Mouse (Mus musculus) hindbrain, embryonic 12.5 days (tissue): ENCODE measurements around the gene Hoxc11. TPM values are rescaled to one million over a fixed set of nuclear protein-coding genes. Genes with fewer than 3 reads are reported as not detected.

Source experiments
- ATAC-seq: fragments of 200-750 bp; cut with Nextera tagmentation; 2 replicates; pipeline ENCODE4 v1.8.0; 2017; ENCODE audit warnings: moderate TSS enrichment; ENCODE audit not compliant: low FRiP score
- H3K27ac ChIP-seq: fragments of 300-500 bp; sonication (generic); 2 replicates; pipeline ENCODE4 v1.5.1; 2016; ENCODE audit warnings: mild to moderate bottlenecking
- H3K27me3 ChIP-seq: fragments of 300-500 bp; sonication (generic); 2 replicates; pipeline ENCODE4 v1.6.1; 2016; ENCODE audit warnings: mild to moderate bottlenecking
- H3K36me3 ChIP-seq: fragments of 300-500 bp; sonication (generic); 2 replicates; pipeline ENCODE4 v1.6.1; 2016; ENCODE audit warnings: mild to moderate bottlenecking
- H3K4me1 ChIP-seq: fragments of 300-500 bp; sonication (generic); 2 replicates; pipeline ENCODE4 v1.6.1; 2016
- H3K4me2 ChIP-seq: fragments of 300-500 bp; sonication (generic); replicated peaks from 2 replicates; pipeline ENCODE4 v1.6.1; 2016; ENCODE audit warnings: mild to moderate bottlenecking
- H3K4me3 ChIP-seq: fragments of 300-500 bp; sonication (generic); 2 replicates; pipeline ENCODE4 v1.5.1; 2016; ENCODE audit warnings: mild to moderate bottlenecking
- H3K9ac ChIP-seq: fragments of 300-500 bp; sonication (generic); 2 replicates; pipeline ENCODE4 v1.6.1; 2016; ENCODE audit warnings: mild to moderate bottlenecking, moderate library complexity
- H3K9me3 ChIP-seq: fragments of 300-500 bp; sonication (generic); replicated peaks from 2 replicates; pipeline ENCODE4 v1.6.1; 2016; ENCODE audit warnings: mild to moderate bottlenecking
- WGBS: fragments of 180-500 bp; shearing (Covaris S2); methylation state at CpG from one replicate; pipeline ENCODE4 v1.1.7; 2016; 5-methylcytosine and 5-hydroxymethylcytosine counted together
- polyA plus RNA-seq: library from polyadenylated mRNA; unstranded; fragments of >200 nt; fragmentation: Nextera tagmentation; extraction: Ambion mirVana; gene quantifications from 2 replicates; pipeline ENCODE4 v1.2.1, GENCODE M21; 2016

The Hoxc11 gene
- polyA plus RNA-seq, 1 experiment from 2014 or later = not detected

DNA sequence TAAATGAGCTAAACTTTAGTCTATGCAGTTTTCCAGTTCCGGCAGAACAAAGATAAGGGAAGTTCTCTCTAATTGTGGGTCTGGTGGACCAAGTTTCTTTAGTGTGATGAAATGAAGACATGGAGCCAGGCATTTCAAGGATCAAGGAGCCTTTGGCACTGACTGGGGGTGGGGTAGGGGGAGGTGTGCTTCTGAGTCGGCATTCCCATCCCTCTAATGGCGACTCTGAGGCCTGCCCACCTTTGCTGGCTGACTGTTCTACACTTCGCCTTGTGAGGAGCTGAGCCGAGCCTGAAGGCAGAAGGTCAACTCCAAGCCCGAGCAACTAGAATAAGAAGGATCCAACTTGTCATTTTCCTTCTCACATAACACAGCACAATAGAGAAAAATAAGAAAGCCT lies 7.5 kb downstream of the Hoxc11 start:
- H3K9me3 ChIP-seq = no peaks in the 10 kb centered on the region
- WGBS = 4% methylated on average over 6 of the region's 6 CpGs
- no peaks in the 10 kb centered on the region for H3K36me3 ChIP-seq
- no peak overlapping the region for H3K4me3 ChIP-seq
- 0 out of 2 replicates have a peak, but pooled peaks cover 5% of the 10 kb centered on the region for H3K4me1 ChIP-seq
- no peak overlapping the region for H3K9ac ChIP-seq
- H3K27me3 ChIP-seq = peaks cover 97% of the 10 kb centered on the region
- H3K27ac ChIP-seq = no peak overlapping the region
- H3K4me2 ChIP-seq = no peak overlapping the region
- ATAC-seq = no peak

DNA sequence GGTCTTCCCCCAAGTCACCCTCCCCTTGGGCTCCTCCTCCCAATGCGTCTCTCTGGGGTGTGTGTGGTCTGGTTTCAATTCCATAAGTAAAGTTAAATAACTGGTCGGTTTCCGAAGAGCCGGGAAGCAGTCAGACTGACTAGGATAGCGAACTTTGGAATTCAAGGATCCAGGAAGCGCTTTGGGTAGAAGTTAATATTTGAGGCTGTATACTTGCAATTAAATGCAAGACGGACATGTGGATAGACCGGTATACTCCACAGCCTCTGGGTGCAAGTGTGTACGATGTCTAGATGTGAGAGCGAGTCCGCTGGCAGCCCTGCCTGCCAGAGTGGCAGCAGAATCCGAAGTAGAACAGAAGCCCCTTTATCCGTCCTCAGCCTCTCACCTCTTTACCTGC lies 8.3 kb downstream of the Hoxc11 start:
- H3K9ac ChIP-seq = no peak overlapping the region
- H3K4me2 ChIP-seq = no peak overlapping the region
- peaks cover 97% of the 10 kb centered on the region for H3K27me3 ChIP-seq
- no peaks in the 10 kb centered on the region for H3K9me3 ChIP-seq
- H3K36me3 ChIP-seq = no peaks in the 10 kb centered on the region
- no peak for ATAC-seq
- H3K4me3 ChIP-seq = no peak overlapping the region
- 3% methylated on average over 13 of the region's 13 CpGs for WGBS
- H3K4me1 ChIP-seq = 0 out of 2 replicates have a peak, but pooled peaks cover 7% of the 10 kb centered on the region
- no peak overlapping the region for H3K27ac ChIP-seq

DNA sequence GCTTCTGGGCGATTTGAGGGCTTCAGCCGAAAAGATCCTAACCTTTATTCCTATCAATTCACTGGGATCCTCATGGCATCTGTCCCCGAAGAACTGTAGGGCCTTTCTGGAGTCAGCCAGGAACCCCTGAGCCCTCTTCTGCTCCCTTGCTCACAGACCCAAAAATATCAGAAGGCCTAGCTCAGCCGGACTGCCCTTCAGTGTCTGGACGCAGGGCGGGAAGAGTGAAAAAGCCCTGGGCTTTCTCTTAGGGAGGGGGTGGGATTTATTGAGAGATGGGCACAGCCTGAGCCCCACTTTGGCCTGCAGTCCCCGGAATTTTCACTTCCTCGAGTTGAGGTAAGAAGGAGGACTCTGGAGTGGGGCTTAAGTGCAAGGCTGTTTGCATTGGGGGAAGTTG lies 9.0 kb downstream of the Hoxc11 start:
- no peak overlapping the region for H3K4me3 ChIP-seq
- H3K27me3 ChIP-seq = peaks cover 96% of the 10 kb centered on the region
- 3% methylated on average over 8 of the region's 8 CpGs for WGBS
- H3K9me3 ChIP-seq = no peaks in the 10 kb centered on the region
- H3K9ac ChIP-seq = no peak overlapping the region
- H3K36me3 ChIP-seq = no peaks in the 10 kb centered on the region
- H3K27ac ChIP-seq = no peak overlapping the region
- no peak overlapping the region for H3K4me2 ChIP-seq
- H3K4me1 ChIP-seq = 0 out of 2 replicates have a peak, but pooled peaks cover 7% of the 10 kb centered on the region
- ATAC-seq = no peak

DNA sequence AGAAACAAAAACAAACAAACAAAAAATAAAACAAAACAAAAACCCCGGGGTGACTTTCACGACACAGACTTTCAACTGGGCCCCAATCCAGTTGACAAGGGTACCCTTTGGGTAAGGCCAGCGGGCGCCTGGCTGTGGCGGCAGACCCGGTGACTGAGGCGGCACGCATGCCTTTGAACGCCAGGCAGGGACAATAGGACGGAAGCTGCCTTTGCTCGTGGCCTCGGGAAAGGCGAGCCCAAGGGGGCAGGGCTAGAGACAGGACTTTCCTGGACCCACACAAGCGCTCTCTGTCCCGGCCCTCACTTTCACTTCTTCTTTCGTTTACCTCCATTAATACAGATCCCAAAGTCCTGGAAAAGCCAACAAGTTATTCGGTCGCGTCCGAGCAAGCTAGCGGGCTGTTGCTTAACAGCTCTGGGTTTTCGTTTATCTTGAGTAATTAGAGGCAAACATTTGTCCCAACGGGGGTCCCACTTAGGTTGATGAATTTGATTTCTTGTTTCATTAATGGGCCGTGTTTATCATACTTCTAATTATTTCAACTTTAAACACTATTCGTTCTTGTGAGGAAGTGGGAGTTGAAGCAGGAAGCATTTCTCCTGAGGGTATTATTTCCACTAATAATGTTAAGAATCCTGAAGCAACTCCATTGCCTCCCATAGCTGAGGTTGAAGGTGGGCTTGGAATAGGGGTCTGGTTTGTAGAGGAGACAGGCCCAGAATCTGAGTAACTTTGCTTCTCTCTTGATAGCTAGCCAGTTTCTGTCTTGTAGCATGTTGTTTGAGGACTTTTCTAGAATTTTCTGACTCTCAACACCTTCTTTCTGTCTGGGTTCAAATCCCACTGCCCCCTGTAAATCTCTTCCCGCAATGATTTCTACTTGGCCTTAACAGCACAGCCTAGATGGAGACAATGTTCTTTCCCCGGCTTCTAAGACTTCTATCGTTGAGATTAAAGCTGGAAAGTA lies 9.7 kb downstream of the Hoxc11 start:
- H3K4me3 ChIP-seq = no peak overlapping the region
- no peak overlapping the region for H3K4me2 ChIP-seq
- 2% methylated on average over 28 of the region's 28 CpGs for WGBS
- no peak for ATAC-seq
- no peaks in the 10 kb centered on the region for H3K9me3 ChIP-seq
- peaks cover 96% of the 10 kb centered on the region for H3K27me3 ChIP-seq
- no peak overlapping the region for H3K27ac ChIP-seq
- H3K9ac ChIP-seq = no peak overlapping the region
- 0 out of 2 replicates have a peak, but pooled peaks cover 7% of the 10 kb centered on the region for H3K4me1 ChIP-seq
- H3K36me3 ChIP-seq = no peaks in the 10 kb centered on the region

DNA sequence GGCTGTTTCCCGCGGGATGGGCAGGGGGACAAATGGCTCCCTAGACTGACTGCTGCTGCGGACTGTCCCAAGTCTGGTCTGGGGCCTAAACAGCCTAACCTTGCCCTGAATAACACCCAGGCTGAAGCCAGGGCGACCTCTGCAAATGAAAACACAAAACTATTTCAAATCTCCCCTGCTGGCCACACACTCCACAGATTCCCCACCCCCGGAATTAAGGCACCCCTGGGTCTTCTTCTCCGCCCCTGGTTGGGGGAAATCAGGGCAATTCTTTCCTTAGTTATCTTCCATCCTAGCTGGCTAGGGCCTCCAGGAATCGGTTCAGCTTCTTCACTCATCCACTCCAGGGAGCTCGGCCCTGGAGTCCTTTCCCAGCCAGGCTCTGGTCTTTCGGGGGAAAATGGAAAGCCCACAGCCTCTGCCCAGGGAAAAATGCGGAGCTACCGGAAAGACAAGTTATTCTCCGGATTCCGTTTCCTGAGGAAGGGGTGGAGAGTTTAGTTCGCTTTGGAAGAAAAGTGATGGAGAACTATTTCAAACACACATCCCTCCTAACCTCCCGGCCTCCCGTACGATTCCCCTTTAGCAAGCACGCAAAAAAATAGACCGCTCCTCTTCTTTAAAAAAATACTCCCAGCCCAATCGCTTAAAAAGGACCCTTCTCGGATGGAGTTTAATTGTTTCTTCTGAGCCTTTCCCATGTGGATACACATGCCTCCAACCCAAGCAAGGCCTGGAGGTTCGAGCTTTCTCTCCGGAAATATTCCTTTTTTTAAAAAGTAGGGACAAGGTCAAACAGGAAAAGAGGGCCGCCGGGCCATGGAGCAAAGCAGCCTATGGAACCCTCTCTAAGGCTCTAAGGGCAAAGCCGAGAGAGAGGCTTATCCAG lies 11.0 kb downstream of the Hoxc11 start:
- Histone ChIP-seq H3K27me3 (peaks cover 97% of the 10 kb centered on the region), H3K4me1 (0 out of 2 replicates have a peak, but pooled peaks cover 7% of the 10 kb centered on the region), H3K9me3 (no peaks in the 10 kb centered on the region), H3K4me3 (no peak overlapping the region), H3K4me2 (no peak overlapping the region), H3K27ac (no peak overlapping the region), H3K9ac (no peak overlapping the region), H3K36me3 (no peaks in the 10 kb centered on the region)
- ATAC-seq = no peak
- 4% methylated on average over 26 of the region's 26 CpGs for WGBS

DNA sequence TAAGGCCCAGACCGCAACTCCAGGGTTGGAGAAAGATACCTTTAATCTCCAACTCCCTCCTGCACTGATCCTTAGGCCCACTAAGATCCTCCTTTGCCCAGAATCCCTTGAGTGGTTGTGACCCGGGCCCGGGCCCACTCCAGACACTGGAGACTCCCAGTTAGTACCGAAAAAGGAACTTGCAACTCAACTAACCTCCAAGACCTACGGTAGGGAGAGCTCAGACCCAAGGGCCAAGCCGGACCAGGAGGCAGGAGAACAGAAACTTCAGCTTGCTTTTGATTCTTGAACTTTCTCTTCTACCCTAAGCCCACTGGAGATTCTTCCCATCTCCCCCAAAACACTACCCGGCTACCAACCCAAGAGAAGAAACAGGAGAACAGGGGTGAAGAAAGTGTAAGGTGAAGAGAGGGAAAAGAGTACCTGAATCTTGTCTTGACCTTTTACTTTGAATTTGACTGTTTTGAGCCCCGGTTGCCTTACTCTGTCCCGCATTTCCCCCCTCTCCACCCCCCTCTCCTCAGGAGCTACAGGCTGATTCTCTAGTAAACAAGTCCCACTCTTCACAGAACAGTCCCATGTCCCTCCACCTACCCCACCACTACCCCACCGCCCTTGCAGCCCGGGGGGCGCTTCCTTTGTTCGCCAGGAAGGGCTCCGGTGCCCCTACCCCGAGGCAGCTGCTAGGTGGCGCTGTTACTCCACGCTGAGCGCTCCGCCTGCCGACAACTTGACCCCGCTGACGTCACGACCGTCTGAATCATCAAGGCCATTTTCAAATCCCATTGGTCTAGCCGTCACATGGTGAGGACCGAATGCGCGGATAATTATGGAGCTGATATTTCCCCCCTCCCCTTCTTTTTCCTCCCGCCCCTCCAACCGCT lies 11.9 kb downstream of the Hoxc11 start:
- H3K4me2 ChIP-seq = peak overlapping the region; percentile 17; the same call in 1 of the 2 replicates
- no peaks in the 10 kb centered on the region for H3K9me3 ChIP-seq
- no peak overlapping the region for H3K9ac ChIP-seq
- peaks cover 97% of the 10 kb centered on the region for H3K27me3 ChIP-seq
- H3K36me3 ChIP-seq = no peaks in the 10 kb centered on the region
- H3K4me3 ChIP-seq = peak overlapping the region; percentile 1; the same call in 1 of the 2 replicates
- 0 out of 2 replicates have a peak, but pooled peaks cover 7% of the 10 kb centered on the region for H3K4me1 ChIP-seq
- H3K27ac ChIP-seq = no peak overlapping the region
- ATAC-seq = no peak
- WGBS = 2% methylated on average over 30 of the region's 30 CpGs

DNA sequence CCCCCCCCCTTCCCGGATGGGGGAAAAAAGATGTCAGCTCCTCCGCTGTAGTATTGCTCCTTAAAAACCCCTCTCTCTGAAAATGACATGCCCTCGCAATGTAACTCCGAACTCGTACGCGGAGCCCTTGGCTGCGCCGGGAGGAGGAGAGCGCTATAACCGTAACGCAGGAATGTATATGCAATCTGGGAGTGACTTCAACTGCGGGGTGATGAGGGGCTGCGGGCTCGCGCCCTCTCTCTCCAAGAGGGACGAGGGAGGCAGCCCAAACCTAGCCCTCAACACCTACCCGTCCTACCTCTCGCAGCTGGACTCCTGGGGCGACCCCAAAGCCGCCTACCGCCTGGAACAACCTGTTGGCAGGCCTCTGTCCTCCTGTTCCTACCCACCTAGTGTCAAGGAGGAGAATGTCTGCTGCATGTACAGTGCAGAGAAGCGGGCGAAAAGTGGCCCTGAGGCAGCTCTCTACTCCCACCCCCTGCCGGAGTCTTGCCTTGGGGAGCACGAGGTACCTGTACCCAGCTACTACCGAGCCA lies 12.6 kb downstream of the Hoxc11 start, which contains the start of gene Hoxc10:
Gene Hoxc10, plus strand, starts transcription at position 21 of the 536 bp plus-strand sequence.
- H3K36me3 ChIP-seq = no peaks in the 10 kb centered on the region
- 1% methylated on average over 27 of the region's 27 CpGs for WGBS
- 0 out of 2 replicates have a peak, but pooled peaks cover 7% of the 10 kb centered on the region for H3K4me1 ChIP-seq
- ATAC-seq = no peak; the same call in 1 of the 2 replicates
- peak within 1 kb of the TSS; percentile 17; the same call in 1 of the 2 replicates for H3K4me2 ChIP-seq
- peaks cover 97% of the 10 kb centered on the region for H3K27me3 ChIP-seq
- no peak within 1 kb of the TSS for H3K9ac ChIP-seq
- H3K27ac ChIP-seq = no peak within 1 kb of the TSS
- H3K4me3 ChIP-seq = peak within 1 kb of the TSS; percentile 1; the same call in 1 of the 2 replicates
- no peaks in the 10 kb centered on the region for H3K9me3 ChIP-seq

DNA sequence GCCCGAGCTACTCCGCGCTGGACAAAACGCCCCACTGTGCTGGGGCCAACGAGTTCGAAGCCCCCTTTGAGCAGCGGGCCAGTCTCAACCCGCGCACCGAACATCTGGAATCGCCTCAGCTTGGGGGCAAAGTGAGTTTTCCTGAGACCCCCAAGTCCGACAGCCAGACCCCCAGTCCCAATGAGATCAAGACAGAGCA lies 13.0 kb downstream of the Hoxc11 start, which contains the start of gene Hoxc5:
Gene Hoxc5, plus strand, starts transcription at position 132 of the 199 bp plus-strand sequence.
- H3K9me3 ChIP-seq = no peaks in the 10 kb centered on the region
- 5% methylated on average over 12 of the region's 12 CpGs for WGBS
- peaks cover 99% of the 10 kb centered on the region for H3K27me3 ChIP-seq
- peak within 1 kb of the TSS; percentile 17; the same call in 1 of the 2 replicates for H3K4me2 ChIP-seq
- no peaks in the 10 kb centered on the region for H3K36me3 ChIP-seq
- no peak for ATAC-seq
- H3K9ac ChIP-seq = no peak within 1 kb of the TSS
- H3K4me1 ChIP-seq = 0 out of 2 replicates have a peak, but pooled peaks cover 7% of the 10 kb centered on the region
- H3K27ac ChIP-seq = no peak within 1 kb of the TSS
- peak within 1 kb of the TSS; percentile 1; the same call in 1 of the 2 replicates for H3K4me3 ChIP-seq

DNA sequence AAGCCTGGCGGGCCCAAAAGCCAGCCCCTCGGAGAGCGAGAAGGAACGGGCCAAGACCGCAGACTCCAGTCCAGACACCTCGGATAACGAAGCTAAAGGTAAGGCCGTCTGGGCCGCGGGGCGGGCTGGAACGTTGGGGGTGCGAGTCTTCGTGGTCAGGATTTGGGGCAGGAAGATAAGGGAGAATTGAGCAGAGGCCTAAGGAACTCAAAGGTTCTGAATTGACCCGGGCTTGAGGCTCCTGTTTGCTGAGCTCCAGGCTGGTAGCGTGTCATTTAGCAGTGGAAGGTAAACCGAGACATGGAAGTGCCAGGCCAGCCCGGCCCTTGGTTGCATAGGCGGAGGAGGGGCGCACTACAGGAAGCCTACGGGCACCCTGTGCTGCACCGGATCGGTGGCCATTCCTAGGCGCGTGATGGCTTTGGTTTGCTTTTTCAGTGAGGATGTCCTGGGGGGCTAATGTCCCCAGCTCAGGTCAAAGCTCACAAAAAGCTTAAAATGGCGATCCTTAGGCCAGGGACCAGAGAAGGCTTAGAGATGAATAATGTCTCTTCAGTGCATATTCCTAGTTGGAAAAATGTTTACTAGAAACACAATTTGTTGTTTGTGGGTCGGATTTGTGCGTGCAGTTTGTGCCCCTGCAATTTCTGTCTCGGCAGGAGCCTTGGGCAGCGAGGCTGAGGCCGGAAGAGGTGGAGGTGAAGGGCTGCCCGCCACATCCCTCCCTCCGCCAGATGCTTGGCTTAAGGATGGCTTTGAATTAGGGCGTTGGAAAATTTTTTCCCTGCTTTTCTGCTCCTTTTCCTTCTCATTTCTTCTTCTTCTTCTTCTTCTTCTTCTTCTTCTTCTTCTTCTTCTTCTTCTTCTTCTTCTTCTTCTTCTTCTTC lies 13.5 kb downstream of the Hoxc11 start:
- H3K9ac ChIP-seq = no peak overlapping the region
- peaks cover 99% of the 10 kb centered on the region for H3K27me3 ChIP-seq
- H3K4me3 ChIP-seq = no peak overlapping the region
- ATAC-seq = no peak
- H3K4me2 ChIP-seq = no peak overlapping the region
- 0 out of 2 replicates have a peak, but pooled peaks cover 7% of the 10 kb centered on the region for H3K4me1 ChIP-seq
- no peak overlapping the region for H3K27ac ChIP-seq
- no peaks in the 10 kb centered on the region for H3K9me3 ChIP-seq
- no peaks in the 10 kb centered on the region for H3K36me3 ChIP-seq
- 2% methylated on average over 34 of the region's 34 CpGs for WGBS

DNA sequence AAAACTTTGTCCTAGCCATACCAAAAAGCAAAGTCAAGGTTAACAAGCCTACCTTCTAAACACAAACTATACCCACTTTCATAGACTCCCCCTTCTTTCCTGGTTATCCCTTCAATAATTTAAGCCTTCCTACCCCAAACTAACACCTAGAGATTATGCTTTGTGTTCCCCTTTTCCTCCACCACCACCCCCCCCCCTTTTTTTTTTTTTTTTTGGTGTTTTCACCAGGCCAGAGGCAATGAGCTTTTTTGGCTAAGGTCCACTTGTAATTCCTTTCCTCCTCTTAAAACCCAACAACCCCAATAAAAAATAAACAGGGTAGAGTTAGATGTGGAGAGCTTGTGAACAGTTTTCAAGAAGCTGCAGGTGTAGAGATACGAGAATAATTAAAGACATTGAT lies 15.1 kb downstream of the Hoxc11 start:
- ATAC-seq = no peak
- no peak overlapping the region for H3K9ac ChIP-seq
- no peaks in the 10 kb centered on the region for H3K36me3 ChIP-seq
- H3K9me3 ChIP-seq = no peaks in the 10 kb centered on the region
- H3K4me2 ChIP-seq = no peak overlapping the region
- H3K4me3 ChIP-seq = no peak overlapping the region
- 0 out of 2 replicates have a peak, but pooled peaks cover 7% of the 10 kb centered on the region for H3K4me1 ChIP-seq
- WGBS = 35% methylated on average over 1 of the region's 1 CpGs
- no peak overlapping the region for H3K27ac ChIP-seq
- peaks cover 99% of the 10 kb centered on the region for H3K27me3 ChIP-seq
